Mouse (Mus musculus): ENCODE results near the gene Tmem174.

Tmem174 gene

DNA sequence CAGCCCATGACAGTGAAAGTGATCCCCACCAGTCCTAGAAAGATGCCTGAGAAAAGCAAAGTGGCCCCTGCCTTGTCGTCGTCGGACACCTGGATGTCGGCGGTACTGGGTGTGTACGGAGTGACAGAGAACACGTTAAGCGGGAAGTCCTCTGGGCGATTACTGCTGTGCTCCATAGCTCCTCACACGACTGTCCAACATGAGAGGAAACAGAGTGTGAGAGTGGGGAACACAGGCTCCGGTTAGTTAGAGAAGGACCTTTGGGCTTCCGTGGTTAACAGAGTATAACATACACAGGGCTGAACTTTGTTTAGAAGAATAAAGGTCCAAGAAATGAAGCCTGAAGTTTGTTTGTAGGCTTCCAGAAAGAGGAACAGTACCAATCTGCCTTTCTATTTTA lies at the start of gene Tmem174:
Tmem174 (minus strand) TSS at position 266 of the 400 bp plus-strand sequence.
- no peak for DNase-seq

DNA sequence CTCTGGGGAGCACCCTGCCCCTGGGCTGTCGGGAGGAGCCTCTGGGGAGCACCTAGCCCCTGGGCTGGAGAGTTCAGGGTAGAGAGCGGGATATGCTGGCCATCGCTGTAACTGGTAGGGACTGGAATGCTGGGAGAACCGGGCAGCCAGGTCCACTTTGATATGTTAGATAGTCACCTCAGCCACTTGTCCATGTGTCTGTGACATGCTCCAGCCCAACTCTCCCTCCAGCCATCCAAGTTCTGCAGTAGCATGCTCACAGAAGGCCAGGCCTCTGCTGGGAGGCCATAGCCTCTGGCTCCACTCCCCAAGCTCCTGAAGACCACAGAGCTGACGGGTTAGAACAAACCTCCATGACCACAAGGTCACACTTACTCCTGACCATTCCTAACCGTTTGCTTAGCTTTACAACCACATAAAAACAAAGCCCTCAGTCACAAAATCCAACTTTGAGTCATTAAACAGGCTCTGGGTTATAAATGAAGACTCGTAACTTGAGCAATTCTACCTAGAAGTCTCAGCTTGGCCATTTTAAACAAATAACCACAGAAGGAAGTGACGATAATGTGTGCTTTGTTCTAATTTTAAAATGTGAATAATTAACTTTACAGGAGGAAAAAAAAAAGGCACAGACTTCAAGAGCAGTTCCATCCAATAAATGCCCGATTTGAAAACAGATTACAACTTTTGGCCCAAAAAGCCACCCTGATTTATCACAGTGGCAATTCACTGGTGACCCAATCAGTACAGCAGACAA lies 47.1 kb upstream of the Tmem174 start:
- DNase-seq: no peak

DNA sequence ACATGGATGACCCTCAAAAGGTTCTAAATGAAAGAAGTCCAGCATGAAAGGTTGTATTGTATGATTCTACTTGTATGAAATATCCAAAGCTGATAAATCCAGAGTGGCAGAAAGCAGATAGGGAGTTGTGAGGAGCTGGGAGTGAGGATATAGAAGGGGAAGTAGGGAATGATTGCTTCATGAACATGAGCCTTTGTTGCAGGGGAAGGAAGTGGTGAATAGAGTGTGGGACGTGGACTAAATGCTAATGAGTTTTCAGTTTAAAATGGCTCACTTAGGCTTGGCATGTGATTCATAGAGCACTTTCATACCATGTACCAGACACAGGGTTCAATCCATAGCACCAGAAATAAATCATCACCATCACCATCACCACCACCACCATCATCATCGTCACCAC lies 46.2 kb upstream of the Tmem174 start:
- no peak for DNase-seq

GRCm38 (mm10) chr13:98680470-98681060 lies 43.4 kb upstream of the Tmem174 start:
- DNase-seq: no peak

DNA sequence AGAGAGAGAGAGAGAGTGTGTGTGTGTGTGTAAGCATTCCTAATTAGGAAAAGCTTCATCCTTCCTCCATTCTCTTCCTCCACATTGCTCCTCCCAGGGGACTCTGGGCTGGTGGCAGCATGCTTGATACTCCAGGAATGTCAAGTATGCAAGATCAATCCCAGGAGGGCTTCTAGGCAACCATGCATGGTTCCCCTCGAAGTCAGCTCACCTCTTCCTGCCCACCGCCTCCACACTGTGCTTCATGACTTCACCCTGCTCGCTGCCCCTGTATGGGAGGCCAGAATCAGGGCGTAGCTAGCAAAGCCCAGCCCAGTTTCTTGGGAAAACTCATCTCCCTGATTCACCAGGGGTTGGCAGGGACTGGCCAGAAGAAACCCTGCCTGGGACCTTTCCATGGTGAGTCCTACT lies 42.4 kb upstream of the Tmem174 start:
- DNase-seq: no peak

DNA sequence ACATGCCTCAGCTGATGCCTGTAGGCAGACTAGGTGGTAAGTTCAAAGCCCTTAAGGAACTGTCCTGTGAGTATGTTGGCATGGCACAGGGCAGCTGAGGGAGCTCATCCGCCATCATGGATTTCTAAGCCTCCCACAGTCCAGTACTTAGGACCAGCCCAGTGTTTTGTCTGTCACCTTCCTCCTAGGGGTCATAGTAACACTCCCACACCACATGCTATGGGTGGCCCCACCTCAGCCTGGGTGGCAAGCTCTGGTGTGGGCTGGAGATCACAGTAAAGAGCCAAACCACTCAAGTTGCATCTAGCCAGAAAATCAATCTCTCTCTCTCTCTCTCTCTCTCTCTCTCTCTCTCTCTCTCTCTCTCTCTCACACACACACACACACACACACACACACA lies 42.0 kb upstream of the Tmem174 start:
- no peak for DNase-seq

DNA sequence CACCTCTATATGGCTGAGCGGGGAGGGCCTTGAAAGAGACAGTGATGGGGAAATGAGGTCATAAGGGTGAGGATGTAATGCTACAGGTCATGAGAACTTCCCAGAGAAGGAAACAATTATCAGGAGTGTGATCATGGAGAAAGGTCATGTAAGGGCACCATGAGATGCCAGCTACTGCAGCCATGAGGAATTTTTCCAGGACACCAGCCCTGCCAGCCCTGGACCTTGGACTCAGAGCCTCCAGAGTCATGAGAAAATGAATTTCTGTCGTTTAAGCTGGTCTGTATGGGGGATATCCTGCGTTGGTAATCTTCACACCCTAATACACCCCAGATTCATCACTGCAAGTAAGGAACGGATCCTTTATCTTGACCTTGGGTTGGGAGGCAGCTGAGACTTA lies 36.7 kb upstream of the Tmem174 start:
- no peak for DNase-seq

DNA sequence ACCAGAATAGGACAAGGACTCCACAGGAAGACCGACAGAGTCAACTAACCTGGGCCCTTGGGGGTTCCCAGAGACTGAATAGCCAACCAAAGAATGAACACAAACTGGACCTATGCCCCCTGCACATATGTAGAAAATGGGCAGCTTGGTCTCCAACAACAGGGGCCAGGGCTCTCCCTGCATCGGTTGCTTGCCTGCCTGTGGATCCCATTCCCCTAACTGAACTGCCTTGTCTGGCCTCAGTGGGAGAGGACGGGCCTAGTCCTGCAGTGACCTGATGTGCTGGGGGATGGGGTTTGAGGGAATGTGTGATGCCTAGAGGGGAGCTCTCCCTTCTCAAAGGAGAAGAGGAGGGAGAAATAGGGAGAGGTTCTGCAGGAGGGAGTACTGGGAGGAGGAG lies 32.1 kb upstream of the Tmem174 start:
- DNase-seq: no peak

DNA sequence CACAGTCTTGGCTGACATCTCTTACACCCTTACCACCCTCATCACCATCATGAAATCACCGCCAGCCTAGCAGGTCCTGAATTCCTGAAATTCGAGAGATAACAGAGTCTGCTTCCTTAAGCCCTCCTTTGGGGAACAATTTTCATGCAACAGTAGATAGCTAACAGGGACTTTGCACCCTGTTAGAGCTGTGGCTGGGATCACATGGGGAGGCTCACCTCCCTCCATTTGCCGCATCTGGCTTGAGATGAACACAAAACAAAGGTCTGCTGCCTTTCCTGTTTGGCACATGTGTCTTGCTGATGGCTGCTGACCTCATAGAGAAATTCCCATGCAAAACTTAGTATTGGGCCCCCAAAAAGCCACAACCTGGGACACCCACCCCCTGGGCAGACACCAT lies 30.1 kb upstream of the Tmem174 start:
- no peak for DNase-seq

- DNase-seq: peak; percentile 27 to 72
Observed at GRCm38 (mm10) chr13:98665240-98665639, 28.0 kb upstream of the Tmem174 start.

DNA sequence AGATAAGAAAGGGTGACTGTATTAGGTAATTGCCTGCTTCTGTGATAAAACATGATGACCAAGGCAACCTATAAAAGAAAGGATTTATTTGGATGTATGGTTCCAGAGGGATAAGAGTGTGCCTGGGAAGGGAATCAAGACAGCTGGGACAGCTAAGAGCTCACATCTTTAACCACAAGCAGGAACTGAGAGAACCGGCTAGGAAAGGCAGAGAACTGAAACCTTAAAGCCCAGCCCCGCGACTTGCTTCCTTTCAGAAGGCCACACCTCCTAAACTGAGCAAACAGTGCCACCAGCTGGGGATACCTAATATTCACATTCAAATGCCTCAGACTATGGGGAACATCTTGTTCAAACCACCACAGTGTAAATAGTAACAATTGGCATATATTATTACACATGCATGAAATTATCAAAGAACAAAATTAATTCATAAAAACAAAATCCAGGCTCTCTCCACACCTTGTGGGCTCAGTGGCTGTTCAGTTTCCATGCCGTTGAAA lies 25.0 kb upstream of the Tmem174 start:
- no peak for DNase-seq

DNA sequence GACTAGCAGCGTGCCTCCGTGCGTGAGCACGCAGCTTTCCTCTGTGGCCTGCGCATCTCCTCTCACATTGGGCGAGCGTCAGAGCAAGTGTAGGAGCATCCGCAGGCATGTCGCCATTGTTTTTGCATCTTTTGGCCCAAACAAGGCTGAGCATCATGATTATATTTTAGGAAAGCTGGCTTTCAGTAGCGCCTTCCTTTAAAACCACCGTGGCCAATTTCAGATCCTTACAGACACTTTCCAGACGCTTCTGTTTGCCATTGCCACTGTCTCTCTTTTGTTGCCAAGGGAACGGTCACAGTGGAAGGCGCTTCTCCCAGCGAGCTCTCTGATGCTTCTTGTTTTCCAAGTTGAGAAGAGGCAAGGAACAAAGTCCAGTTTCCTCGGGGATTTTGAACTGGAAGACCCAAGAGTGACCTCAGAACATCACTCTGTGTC lies 18.8 kb upstream of the Tmem174 start:
- no peak for DNase-seq

- DNase-seq: peak in 1 of 2 experiments; percentile 60
Observed at GRCm38 (mm10) chr13:98655346-98655745, 18.1 kb upstream of the Tmem174 start.

- DNase-seq: peak; percentile 45 to 88
Observed at GRCm38 (mm10) chr13:98654129-98654939, 17.1 kb upstream of the Tmem174 start.

DNA sequence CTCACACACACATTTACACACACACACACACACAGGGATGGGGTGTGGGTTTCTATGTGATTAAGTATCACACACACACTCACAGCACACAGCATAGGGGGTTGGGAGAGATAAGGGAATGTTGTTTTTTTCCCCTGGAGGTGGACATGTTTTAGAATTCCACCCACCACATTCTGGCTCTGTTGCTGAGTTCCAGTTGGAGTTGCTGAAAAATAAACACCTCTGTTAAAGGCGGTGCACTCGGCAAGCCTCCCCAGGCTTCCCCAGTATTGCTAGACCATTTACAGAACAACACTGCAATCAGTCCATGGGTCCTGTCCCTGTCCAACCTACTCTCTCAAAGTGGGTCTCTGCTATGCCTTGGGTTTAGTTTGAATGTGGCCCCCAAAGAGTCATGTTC lies 15.0 kb upstream of the Tmem174 start:
- no peak for DNase-seq

- peak in 1 of 2 experiments; percentile 55 for DNase-seq
Observed at GRCm38 (mm10) chr13:98651228-98651977, 14.2 kb upstream of the Tmem174 start.

- DNase-seq: no peak
Observed at GRCm38 (mm10) chr13:98647775-98648568, 10.8 kb upstream of the Tmem174 start.

- DNase-seq: no peak
Observed at GRCm38 (mm10) chr13:98638507-98639166, 1.4 kb upstream of the Tmem174 start.

DNA sequence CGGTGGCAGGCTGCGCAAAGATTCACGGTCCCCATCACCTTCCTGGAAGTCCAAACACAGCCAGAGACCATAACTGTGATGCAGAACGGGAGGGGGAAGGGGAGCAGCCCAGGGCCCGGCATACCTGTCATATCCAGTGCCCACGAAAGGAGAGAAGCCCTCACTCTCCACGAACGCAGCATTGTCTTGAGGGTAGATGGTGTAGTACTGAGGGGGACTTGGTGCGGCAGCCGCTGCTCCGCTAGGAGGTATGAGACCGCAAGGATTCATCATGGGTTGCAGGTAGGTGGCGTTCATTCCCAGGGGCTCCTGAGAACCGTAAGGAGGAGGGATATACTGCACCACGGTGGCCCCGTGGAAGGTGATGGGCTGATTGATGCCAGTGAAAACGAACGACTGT lies 639 bp downstream of the Tmem174 start:
- no peak for DNase-seq

- peak in 1 of 2 experiments; percentile 10 for DNase-seq
Observed at GRCm38 (mm10) chr13:98633641-98634484, 3.3 kb downstream of the Tmem174 start.
